32 mouse cellular contexts compared by ENCODE assay signal in genomic region chr15:81785701-81786100, GRCm38 (mm10). TPM values are rescaled to one million over a fixed set of nuclear protein-coding genes. Genes with fewer than 3 reads are reported as not detected.
DNase-seq lines count a peak whose midpoint lies in the region; ATAC-seq lines count a peak whose summit lies in the region.
"Had no signal": no experiment of that assay in that cellular context is flagged by ENCODE, and none has a peak within 500 bp of the region (broad histone marks: within the 10 kb centered on the region; RNA-seq: fewer than 3 reads in every experiment).

No protein-coding gene starts in this region.

- H3K4me2 ChIP-seq in liver, embryonic 12.5 days: no peak overlapping the region
- no peak overlapping the region for H3K4me2 ChIP-seq in forebrain, embryonic 15.5 days (replicated peaks)
- H3K4me2 ChIP-seq: embryonic facial prominence, embryonic 13.5 days; forebrain, embryonic 12.5 days; heart, embryonic 12.5 days; heart, embryonic 15.5 days; hindbrain, embryonic 13.5 days; intestine, embryonic 15.5 days had no signal

- H3K9me3 ChIP-seq in liver, embryonic 12.5 days (replicated peaks): no peaks in the 10 kb centered on the region
- no peaks in the 10 kb centered on the region for H3K9me3 ChIP-seq in forebrain, embryonic 15.5 days
- H3K9me3 ChIP-seq: embryonic facial prominence, embryonic 10.5 days; embryonic facial prominence, embryonic 13.5 days; forebrain, embryonic 12.5 days; G1E; heart, embryonic 12.5 days; heart, embryonic 15.5 days; hindbrain, embryonic 13.5 days; intestine, embryonic 15.5 days had no signal

- no peak overlapping the region for H3K9ac ChIP-seq in liver, embryonic 12.5 days
- no peak overlapping the region for H3K9ac ChIP-seq in forebrain, embryonic 15.5 days (replicated peaks)
- H3K9ac ChIP-seq: embryonic facial prominence, embryonic 13.5 days; forebrain, embryonic 12.5 days; forebrain, postnatal 0 days; heart, embryonic 12.5 days; heart, embryonic 15.5 days; hindbrain, embryonic 13.5 days; intestine, embryonic 15.5 days had no signal

- no peaks in the 10 kb centered on the region for H3K4me1 ChIP-seq in liver, embryonic 12.5 days
- H3K4me1 ChIP-seq in forebrain, embryonic 15.5 days: no peaks in the 10 kb centered on the region
- H3K4me1 ChIP-seq: embryonic facial prominence, embryonic 10.5 days; embryonic facial prominence, embryonic 13.5 days; forebrain, embryonic 12.5 days; heart, embryonic 12.5 days; heart, embryonic 15.5 days; hindbrain, embryonic 10.5 days; hindbrain, embryonic 13.5 days; intestine, embryonic 15.5 days had no signal

- WGBS in liver, embryonic 12.5 days (ENCODE audit: insufficient replicate concordance): 86% methylated on average over 8 of the region's 8 CpGs
- 96% methylated on average over 8 of the region's 8 CpGs for WGBS in forebrain, embryonic 15.5 days

- DNase-seq in cerebellum, adult 11-12 months: peak; percentile 67
- no peak for DNase-seq in cerebellum, adult 8-10 months
- peak; percentile 61 for DNase-seq in brain, adult 2 months (ENCODE audit: low read depth, low spot score)
- DNase-seq in cerebellum, postnatal 10 days: peak; percentile 72 to 80
- peak; percentile 54 to 60 for DNase-seq in cerebellum, postnatal 36 days
- DNase-seq: adrenal gland, postnatal 10 days; adrenal gland, postnatal 36 days; B cell, adult 2 months; embryo, embryonic 11 days; forebrain, postnatal 0 days; gastrocnemius, adult 2 months; gastrocnemius, postnatal 14 days; heart, adult 11 months; heart, postnatal 10 days; heart, postnatal 36 days; kidney, adult 11 months; kidney, adult 8-10 months had no signal

- H3K36me3 ChIP-seq in liver, embryonic 12.5 days: peaks cover 70% of the 10 kb centered on the region
- peaks cover 90% of the 10 kb centered on the region for H3K36me3 ChIP-seq in forebrain, embryonic 15.5 days

- ATAC-seq in liver, embryonic 12.5 days: no peak
- no peak for ATAC-seq in forebrain, embryonic 15.5 days (replicated peaks)
- ATAC-seq: forebrain, postnatal 0 days; hindbrain, embryonic 16.5 days; intestine, embryonic 15.5 days; Patski had no signal

- no peak overlapping the region for H3K27ac ChIP-seq in liver, embryonic 12.5 days
- H3K27ac ChIP-seq in forebrain, embryonic 15.5 days (replicated peaks): no peak overlapping the region
- H3K27ac ChIP-seq: embryonic facial prominence, embryonic 10.5 days; embryonic facial prominence, embryonic 13.5 days; forebrain, embryonic 12.5 days; gastrocnemius, adult 2 months; heart, embryonic 15.5 days; hindbrain, embryonic 10.5 days; hindbrain, embryonic 13.5 days; intestine, embryonic 15.5 days had no signal

- no peaks in the 10 kb centered on the region for H3K27me3 ChIP-seq in liver, embryonic 12.5 days (replicated peaks)
- no peaks in the 10 kb centered on the region for H3K27me3 ChIP-seq in forebrain, embryonic 15.5 days
- H3K27me3 ChIP-seq: CH12.LX; embryonic facial prominence, embryonic 13.5 days; forebrain, embryonic 12.5 days; heart, embryonic 12.5 days; heart, embryonic 15.5 days; hindbrain, embryonic 13.5 days; intestine, embryonic 15.5 days; Patski had no signal

- H3K4me3 ChIP-seq in liver, embryonic 12.5 days: no peak overlapping the region
- H3K4me3 ChIP-seq in forebrain, embryonic 15.5 days: no peak overlapping the region
- H3K4me3 ChIP-seq: embryonic facial prominence, embryonic 10.5 days; embryonic facial prominence, embryonic 13.5 days; erythroblast, embryonic 14.5 days; forebrain, embryonic 12.5 days; gastrocnemius, adult 2 months; heart, embryonic 12.5 days; heart, embryonic 15.5 days; hindbrain, embryonic 10.5 days; hindbrain, embryonic 13.5 days; intestine, embryonic 15.5 days had no signal

RNA-seq across cellular contexts. Expression of gene Tef, which starts 16.5 kb away (rescaled TPM):
- polyA plus RNA-seq in liver, embryonic 12.5 days (2016; fragmentation: Nextera tagmentation; extraction: Ambion mirVana): 8.4 and 9.5 TPM in 2 replicates
- polyA plus RNA-seq in forebrain, embryonic 15.5 days (2015; fragmentation: Nextera tagmentation; extraction: Ambion mirVana): 31.9 and 32.6 TPM in 2 replicates

RNA-seq across cellular contexts. Expression of gene Rangap1, which starts 40.4 kb away (rescaled TPM):
- polyA plus RNA-seq in liver, embryonic 12.5 days (2016; fragmentation: Nextera tagmentation; extraction: Ambion mirVana): 113 and 121 TPM in 2 replicates
- polyA plus RNA-seq in forebrain, embryonic 15.5 days (2015; fragmentation: Nextera tagmentation; extraction: Ambion mirVana): 130 and 131 TPM in 2 replicates

RNA-seq across cellular contexts. Expression of gene Zc3h7b, which starts 40.8 kb away (rescaled TPM):
- 9.8 and 10.0 TPM in 2 replicates for polyA plus RNA-seq in liver, embryonic 12.5 days (2016; fragmentation: Nextera tagmentation; extraction: Ambion mirVana)
- 50.2 and 50.7 TPM in 2 replicates for polyA plus RNA-seq in forebrain, embryonic 15.5 days (2015; fragmentation: Nextera tagmentation; extraction: Ambion mirVana)
